Mouse (Mus musculus) T-helper 2 cell (primary cell): ENCODE measurements around the gene Kcnq1.

Experiments
- in situ Hi-C: fragments of 300-600 bp; cut with MboI, MseI; formaldehyde crosslinking; loops from one replicate; pipeline ENCODE4 v1.15.1; 2025; ENCODE audit warnings: high pct_unique_total_duplicates

Gene Kcnq1

GRCm38 (mm10) chr7:143180761-143181160 is 74.6 kb downstream of the Kcnq1 start:
- in situ Hi-C loops, result no loop called here

DNA sequence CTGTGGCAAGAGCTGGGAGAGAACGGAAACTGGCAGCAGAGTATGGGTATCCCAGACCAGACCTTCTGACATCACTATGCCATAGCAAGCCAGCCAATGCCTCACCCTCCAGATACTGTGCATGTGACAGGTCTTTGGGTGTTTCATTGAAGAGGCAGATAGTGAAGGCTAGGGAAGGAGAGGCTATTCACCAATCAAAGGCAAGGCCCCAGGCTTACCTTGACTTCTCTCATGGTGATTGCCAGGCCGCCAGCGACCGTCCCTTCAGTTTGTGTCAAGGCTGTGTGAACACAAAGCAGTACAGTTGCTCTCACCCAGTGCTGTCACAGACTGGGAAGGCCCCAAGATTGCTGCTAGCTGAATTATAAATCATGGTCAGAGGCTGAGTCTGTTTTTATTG is 75.1 kb downstream of the Kcnq1 start:
- in situ Hi-C loops, result no loop called here

- in situ Hi-C loops, result no loop called here
Observed at GRCm38 (mm10) chr7:143185506-143185905, 79.3 kb downstream of the Kcnq1 start.

DNA sequence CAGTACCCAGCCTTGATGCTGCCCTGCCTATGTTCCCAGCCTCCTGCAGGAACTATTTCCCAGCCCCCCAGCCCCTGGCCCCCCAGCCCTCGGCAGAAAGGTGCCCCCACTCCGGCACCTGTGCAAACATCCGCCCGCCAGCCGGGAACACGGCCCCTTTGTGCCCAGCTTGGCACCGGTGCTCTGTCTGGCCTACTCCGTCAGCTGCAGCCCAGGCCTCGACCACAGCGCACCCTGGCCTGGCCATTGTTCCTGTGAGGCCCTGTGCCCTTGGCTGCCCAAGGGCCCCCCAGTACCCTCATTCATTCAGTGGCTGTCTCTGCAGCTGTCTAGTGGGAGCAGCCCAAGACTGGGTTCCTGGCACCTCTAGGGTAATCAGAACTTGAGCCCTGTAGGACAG is 80.2 kb downstream of the Kcnq1 start:
- in situ Hi-C loops, result no loop called here

DNA sequence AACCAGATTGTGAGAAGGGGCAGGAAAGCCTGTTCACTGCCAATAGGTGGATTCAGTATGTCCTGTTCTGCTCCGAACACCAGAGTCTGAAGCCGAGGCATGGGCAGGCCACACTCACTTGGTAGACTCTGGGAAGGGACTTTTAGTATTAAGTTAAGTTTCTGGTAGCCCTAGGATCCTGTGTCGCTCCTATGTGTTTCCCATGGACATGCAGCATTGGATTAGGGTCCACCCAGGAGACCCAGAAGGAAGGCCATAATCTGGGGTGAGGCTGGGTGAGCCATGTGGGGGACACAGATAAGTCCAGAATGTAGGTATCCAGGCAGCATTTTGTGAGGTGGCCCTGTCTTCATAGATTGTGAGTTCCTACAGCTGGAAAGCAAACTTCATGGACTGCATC is 81.0 kb downstream of the Kcnq1 start:
- in situ Hi-C loops, result no loop called here

GRCm38 (mm10) chr7:143188589-143188988 is 82.4 kb downstream of the Kcnq1 start:
- in situ Hi-C loops, result no loop called here

DNA sequence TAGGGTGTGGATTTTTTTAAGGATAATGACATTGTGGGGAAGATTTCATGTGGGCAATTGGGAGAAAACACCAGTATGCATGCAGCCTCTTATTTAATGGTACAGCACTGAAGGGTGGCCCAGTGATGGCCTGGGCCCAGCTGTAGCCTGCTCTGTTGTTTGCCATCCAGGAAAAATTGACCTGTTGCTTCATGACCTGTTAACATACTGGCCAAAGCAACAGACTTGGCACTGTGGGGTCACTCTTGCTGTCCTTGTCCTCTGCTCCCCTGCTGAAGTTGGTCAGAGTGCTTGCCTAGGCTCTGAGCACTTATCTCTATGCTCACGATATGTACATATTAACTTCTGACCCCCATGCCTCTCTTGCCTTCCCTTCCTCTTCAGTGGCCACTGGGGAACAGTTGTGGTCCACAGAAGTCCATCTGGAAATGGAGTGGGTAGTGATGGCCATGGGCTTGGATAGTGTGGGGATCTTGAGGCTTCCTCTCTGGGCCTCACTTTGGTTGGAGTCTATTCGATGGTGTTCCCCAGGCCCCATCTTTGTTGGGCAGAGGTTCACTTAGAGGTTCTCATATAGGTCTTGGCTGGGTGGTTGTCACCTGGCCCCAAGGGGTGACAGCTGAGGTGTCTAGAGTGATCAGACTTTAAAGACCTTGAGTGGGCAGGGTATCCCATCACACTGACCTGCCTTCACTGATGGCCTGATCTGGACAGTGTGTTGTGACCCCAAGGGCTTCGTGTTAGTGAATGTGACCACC is 84.0 kb downstream of the Kcnq1 start:
- in situ Hi-C loops, result no loop called here

GRCm38 (mm10) chr7:143190911-143191310 is 84.7 kb downstream of the Kcnq1 start:
- in situ Hi-C loops, result no loop called here

DNA sequence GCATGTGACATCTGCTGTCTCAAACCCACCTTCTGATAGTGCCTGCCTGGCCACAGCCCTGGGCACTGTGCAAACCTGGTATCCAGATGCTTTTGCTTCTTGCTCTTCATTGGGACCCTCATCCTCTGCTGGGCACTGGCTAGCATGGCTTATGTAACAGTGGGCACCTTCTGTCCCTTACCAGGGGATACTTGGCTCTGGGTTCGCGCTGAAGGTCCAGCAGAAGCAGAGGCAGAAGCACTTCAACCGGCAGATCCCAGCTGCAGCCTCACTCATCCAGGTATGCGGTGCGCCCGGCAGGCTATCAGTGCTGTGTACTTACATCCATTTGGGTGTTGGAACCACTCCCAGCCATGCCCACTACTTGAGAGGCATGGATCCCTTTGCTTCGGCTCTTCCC is 86.2 kb downstream of the Kcnq1 start:
- in situ Hi-C loops, result no loop called here

- in situ Hi-C loops, result no loop called here
Observed at GRCm38 (mm10) chr7:143194064-143194463, 87.9 kb downstream of the Kcnq1 start.

DNA sequence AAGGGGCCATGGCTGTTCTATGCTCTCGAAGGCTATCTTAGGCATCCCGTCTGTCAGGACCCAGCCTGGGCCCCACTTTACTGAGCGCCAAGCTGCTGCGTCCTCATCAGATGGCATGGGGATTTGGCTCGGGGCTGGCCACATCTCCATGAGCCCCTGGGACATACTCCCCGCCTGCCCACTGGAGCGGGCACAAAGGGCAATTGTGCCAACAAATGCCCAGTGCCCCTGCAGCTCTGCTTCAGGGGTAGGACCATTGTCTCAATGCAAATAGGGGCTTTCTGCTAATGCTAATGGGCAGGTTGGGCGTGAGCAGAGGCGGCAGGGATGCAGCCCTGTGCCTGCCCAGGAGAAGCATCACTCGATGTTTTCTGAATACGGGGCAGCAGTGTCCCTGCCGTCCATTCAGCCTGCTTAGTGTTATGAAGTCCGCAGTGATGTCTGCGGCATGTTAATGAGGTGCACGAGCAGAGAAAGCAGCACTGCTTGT is 91.8 kb downstream of the Kcnq1 start:
- in situ Hi-C loops, result no loop called here

GRCm38 (mm10) chr7:143198443-143198842 is 92.3 kb downstream of the Kcnq1 start:
- in situ Hi-C loops, result no loop called here

DNA sequence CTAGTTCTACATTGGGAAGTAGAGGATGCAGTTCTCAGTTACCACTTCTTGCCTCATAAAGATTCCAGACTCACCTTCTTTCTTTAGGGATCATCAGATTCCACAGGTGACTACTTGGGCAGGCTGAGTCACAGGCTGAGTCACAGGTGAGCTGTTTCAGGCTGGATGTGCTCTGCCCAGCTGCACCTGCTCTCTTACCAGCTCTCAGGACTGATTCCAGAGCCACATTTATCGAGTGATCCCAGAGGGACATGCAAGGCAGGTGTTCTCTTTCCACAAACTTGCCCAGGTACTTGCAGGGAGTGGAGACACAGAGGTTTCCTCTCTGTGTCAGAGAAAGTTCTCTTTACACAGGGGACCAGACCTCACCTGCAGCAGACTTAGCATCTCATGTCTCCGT is 95.1 kb downstream of the Kcnq1 start:
- in situ Hi-C loops, result no loop called here

- in situ Hi-C loops, result no loop called here
Observed at GRCm38 (mm10) chr7:143203897-143204296, 97.7 kb downstream of the Kcnq1 start.

- in situ Hi-C loops, result no loop called here
Observed at GRCm38 (mm10) chr7:143207044-143207443, 100.9 kb downstream of the Kcnq1 start.

- in situ Hi-C loops, result no loop called here
Observed at GRCm38 (mm10) chr7:143210796-143211195, 104.6 kb downstream of the Kcnq1 start.

- in situ Hi-C loops, result no loop called here
Observed at GRCm38 (mm10) chr7:143251206-143251605, 145.0 kb downstream of the Kcnq1 start.

DNA sequence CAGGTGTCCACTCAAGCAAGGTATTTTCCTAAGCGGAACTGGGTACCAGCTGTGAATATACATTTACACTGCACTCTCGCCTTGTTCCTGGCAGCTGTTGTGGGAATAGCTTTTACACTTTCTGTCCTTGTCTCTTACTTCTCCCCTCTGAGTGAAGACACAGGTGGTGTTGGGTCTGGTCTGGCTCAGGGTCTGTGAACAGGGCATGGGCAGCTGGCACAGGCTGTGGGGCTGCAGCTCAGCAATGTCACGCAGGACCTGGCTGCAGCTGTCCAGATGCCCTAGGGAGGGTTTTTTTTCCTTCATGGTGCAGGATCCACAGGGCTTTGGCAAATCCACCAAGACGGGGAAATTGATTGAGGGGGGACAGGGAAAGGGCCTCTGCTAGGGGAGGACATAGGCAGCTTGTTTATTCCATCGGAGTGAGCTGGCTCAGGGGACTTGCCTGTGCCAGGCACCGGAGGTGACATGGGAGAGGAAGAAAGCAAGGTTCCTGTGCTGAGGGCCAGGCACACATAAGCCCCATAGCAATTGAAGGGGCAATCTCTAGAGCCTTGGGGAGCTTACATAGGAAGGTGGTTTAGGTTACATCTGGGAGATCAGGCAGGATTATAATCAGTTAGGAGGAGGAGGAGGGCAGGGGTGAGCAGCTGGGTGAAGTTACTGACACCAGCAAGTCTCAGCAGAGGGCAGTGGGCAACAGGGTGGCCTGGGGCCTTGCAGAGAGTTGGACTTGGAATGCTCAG is 147.1 kb downstream of the Kcnq1 start:
- in situ Hi-C loops, result no loop called here

GRCm38 (mm10) chr7:143254901-143255300 is 148.7 kb downstream of the Kcnq1 start:
- in situ Hi-C loops, result no loop called here

DNA sequence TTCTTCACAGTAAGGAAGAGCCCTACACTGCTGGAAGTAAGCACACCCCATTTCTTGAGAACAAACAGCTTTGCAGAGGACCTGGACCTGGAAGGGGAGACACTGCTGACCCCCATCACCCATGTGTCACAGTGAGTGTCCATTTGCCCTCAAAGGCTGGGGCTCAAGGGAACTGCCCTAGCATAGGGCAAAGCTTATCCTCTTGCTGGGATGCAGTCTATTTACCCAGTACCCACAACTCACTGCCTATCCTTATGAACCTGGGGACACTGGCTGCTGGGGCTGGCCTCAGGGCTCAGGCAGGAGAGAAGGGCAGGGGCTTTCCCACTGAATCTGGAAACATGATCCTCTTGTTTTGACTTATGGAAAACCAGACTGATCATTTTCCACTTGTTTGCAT is 155.1 kb downstream of the Kcnq1 start:
- in situ Hi-C loops, result no loop called here

DNA sequence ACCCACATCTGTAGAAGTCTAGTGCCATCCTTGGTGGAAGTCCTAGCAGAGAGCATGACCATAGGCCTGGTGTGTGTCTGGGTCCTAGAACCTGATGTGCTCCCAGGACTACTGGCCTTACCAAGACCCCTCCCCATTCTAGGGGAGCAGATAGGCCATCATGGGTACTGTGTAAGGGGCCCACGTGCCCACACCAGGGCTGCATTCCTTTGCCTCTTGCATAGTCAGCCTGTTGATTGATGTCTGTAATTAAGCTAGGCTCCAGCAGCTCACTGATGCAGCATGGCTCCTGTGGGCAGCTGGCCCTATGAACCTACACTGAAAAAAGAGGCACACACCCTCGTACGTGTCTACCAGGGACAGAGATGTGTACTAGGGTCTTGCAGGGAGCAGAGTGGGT is 157.4 kb downstream of the Kcnq1 start:
- in situ Hi-C loops, result no loop called here

- in situ Hi-C loops, result no loop called here
Observed at GRCm38 (mm10) chr7:143263966-143264365, 157.8 kb downstream of the Kcnq1 start.

DNA sequence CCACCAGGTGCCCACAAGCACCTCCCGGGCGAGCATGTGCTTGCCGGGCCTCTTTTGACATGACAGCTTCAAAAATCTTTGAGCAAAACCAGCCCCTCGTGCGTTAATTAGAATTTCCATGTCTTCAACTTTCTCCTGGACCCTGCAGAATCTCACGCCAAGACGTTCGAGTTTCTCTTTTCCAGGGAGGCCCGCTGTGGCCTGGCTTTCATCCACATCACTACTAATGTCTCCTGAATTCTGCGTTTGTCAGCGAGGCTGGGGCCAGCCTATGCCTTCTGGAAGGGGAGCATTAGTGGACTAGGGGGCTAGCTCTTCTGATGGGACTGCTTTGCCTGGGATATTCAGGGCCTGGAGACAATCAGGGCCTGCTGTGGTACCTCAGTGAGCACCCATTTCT is 159.2 kb downstream of the Kcnq1 start:
- in situ Hi-C loops, result no loop called here
